Mouse (Mus musculus) naive thymus-derived CD4-positive, alpha-beta T cell, adult 2 months (primary cell): ENCODE results near the gene Mtfr1l.
A peak's percentile ranks its signal among the peaks of the same experiment; 100 is the strongest.

ENCODE experiments used
- DNase-seq: peaks from one replicate; pipeline ENCODE4 v3.0.0-alpha.2; 2011; ENCODE audit warnings: low read depth

Gene Mtfr1l

DNA sequence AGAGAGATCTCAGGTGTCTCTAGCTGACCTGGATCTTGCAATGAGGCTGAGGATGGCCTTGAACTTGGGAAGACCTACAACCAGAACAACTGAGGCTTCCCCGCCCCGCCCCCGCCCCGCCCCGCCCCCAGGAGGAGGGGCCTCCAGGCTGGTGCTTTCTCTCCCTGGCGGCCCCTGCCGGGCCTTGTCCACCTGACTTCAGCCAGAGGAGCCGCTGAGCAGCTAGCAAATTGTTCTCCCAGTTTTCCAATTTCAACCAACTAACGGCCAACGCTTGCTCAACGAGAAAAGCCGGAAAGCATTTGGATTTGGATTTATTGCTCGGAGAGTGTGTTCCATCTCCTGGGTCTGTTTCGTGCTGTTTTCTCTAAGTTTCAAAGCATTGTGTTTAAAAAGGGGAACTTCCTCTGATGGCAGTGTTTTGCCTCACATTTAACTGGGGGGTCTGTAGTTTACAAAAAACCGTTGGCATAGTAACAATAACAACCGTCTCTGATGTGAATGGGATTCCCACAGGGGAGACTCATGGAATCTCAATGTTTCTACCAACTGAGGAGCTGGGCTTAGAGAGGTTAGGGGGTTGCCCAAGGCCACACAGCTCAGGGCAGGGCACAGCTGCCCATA lies 22.6 kb upstream of the Mtfr1l start:
- no peak for DNase-seq

DNA sequence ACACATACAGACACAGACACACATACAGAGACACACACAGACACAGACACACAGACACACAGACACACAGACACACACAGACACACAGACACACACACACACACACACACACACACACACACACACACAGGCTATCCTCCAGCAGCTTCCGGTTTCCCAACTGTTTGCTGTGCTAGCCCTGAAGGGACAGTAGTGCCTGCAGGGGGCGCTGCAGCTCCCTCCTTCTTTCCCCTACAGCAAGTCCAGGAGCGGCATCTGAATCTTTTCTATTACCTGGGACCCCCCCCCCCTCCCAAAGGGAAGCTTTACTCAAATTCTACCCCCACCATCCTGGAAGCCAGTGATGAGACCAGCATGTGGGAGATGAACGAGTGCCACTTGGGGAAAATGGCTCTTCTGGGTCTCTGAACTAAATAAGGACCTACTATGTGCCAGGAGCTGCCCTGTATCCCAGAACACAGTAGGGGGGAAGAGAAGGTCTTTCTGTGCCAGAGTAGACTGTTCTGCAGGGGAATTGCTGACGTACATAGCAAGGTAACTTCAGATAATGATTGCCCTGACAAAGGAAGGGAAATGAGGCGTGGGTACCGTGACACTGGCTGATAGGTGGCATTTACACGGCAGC lies 20.9 kb upstream of the Mtfr1l start:
- peak; percentile 55 for DNase-seq

DNA sequence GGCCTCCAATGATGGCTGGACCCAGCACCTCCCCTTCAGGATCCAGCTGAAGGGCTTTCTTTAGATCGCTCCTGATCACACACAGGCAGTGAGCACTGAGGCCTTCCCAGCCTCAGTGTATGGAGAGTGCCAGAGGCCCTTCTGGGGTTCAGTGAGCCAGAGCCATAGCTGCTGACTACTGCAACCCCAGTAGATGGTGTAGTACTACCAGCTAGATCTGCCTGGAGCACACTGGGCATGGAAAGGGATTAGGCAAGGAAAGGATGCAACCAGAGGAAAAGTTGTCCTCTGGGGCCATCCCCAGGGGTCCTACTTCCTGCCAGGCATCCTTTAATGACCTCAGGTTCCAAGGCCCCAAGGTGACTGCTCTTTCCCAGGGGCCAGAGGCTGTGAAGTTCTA lies 18.4 kb upstream of the Mtfr1l start:
- DNase-seq, result no peak

DNA sequence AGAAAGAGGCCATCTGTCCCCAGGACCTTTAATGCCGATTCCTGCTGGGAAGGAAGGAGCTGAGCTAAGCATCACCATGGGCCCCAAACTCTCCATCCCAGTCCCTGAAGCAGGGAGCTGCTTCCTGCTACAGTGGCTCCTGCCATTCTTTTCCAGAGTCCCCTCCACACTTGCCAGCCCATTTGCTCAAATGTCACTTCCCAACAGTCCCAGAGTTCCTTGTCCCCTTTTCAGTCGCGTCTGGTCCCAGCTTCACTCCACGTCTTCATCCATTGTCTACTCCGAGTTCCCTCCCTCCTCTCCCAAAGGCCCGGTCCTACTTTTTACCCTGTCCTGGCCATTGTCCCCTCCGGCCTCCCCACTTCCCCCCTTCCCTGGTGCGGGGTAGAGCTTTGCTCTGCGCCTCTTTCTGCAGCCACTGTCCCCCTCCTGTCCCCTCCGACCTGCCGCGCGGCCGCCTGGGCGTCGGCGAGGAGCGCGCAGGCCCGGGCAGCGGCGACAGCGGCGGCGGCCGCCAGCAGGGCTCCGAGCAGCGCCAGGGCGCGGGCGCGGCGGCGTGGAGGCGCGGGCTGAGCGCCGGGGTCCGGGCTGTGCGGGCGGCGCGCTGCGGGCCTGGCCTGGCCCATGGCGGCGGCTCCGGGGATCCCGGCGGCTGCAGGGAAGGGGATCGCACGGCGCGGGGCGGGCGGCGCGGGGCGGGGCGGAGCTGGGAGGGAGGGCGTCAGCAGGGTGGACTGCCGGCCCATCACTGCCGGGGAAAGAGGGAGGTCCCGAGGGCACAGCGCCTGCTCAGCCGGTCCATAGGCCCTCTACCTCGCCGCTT lies 16.5 kb upstream of the Mtfr1l start, which contains the start of gene Selenon:
Selenon (minus strand) TSS at position 673 of the 823 bp plus-strand sequence.
- DNase-seq, result no peak

DNA sequence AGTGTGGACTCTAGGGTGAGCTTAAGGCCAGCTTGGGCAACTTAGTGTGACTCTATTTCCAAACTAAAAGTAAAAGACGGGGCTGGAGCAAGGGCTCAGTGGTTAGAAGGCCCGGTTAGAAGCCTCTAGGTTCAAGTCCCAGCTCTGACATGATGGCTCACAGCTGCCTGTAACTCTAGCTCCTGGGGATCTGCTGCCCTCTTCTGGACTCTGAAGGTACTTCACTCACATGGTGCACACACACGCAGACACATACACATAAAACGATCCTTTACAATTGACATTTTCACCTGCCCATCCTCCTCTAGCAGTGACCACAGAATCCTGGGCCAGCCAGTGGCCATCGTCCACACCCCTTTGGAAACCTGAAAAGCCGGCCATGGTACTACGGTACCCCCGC lies 14.7 kb upstream of the Mtfr1l start:
- DNase-seq, result no peak

DNA sequence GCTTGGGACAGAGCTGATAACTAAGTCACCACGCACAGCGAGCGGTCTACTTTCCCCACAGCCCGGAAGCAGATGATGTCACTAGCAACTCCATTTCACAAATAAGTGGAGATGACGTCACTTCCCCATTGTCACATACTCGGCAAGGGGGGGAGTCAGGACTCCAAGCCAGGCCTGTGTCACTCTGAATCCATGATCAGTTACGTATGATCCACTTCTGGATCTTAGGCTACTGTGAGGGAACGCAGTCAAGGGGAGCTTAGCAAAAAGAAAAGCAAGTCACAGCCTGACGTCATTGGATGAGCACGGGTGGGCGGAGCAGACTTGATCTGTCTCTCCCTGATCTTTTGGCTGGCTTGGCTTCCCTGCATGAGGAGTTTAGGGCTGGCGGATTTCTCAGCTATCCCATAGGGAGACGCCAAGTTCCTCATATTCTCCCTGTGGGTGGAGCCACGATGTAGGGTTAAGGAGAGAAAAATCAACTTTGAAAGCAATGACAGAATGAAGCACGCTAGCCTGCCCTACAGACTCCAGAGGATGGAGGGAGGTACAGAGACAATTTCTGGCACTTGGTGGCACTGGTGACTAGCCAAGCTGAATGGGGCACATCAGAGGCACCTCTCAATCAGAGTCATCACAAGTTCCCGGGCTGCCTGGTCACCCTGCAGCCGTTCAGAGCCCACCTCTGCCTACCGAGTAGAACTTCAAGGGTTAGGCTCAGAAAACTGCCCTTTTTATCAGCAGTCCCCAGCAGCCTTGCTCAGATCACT lies 13.2 kb upstream of the Mtfr1l start:
- DNase-seq, result peak; percentile 40

DNA sequence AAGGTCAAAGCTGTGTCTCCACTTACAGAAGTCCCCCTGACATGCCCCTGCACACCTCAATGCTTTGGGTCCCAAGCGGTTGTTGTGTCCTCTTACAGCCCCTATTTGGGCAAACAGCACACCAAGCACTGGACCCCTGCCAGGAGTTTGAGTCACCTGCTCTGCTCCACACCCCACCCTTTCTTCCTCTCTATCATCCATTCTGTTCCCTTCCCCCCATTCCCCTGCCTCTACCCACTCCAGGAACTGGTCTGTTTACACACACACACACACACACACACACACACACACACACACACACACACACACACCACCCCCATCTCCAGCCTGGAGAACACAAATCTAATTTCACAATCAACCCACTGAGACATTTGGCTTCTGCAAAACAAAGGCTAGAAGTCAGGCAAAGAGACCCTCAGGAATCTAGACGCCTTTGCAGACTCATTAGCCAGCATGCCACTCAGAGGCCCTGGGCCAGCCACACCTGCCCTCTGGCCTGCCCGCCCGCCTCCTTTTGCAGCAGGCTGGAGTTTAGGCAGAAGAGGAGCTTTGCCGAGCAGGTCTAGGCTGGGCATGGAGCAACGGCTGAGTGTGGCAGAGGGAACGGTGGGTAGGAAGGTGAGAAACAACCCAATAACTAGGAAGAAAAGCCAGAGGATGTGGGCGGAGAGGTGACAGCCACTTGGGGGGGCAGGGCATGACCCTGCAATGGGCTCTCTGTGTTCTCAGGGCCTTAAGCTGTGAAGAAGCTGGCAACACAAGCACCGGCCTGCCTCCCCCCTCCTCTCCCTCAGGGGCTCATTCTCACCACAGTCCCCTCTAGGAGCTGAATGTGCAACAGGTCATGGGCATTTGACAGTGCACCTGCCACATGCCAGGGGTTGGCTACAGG lies 11.9 kb upstream of the Mtfr1l start:
- no peak for DNase-seq

DNA sequence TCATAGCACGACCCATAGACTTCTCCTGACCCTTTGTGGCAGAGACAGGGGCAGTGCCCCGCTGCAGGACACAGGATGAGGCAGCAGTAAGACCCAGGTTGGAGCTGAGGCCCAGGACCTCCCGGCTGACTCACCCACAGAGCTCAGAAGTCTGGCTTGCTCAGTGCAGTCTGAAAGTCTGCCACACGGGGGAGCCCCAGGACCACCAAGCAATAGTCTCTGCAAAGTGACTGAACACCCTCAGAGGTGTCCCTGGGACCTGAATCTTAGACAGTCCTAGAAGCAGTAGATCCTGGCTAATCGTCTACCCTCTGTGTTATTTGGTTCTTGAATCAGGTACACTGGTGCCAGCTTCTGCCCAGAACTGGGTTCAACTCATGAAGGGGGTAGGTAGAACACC lies 8.1 kb upstream of the Mtfr1l start:
- peak; percentile 94 for DNase-seq

DNA sequence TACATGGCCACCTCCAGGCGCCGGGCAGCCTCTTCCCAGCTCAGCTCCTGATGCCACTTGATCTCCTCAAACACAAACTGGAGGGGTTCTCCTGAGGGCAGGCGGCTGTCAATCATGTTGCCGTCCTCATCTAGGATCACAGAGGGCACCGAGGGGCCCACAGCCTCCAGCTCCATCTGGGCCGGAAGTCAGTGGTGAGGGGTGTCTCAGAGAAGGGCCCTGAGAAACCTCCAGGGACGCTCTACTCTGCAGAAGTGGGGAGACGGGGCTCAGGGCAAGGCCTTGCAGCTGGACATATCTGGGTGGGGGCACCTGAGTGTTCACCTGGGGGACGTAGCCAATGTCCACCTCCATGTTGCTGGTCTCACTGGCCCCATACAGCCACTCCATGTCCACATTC lies 7.5 kb upstream of the Mtfr1l start:
- no peak for DNase-seq

DNA sequence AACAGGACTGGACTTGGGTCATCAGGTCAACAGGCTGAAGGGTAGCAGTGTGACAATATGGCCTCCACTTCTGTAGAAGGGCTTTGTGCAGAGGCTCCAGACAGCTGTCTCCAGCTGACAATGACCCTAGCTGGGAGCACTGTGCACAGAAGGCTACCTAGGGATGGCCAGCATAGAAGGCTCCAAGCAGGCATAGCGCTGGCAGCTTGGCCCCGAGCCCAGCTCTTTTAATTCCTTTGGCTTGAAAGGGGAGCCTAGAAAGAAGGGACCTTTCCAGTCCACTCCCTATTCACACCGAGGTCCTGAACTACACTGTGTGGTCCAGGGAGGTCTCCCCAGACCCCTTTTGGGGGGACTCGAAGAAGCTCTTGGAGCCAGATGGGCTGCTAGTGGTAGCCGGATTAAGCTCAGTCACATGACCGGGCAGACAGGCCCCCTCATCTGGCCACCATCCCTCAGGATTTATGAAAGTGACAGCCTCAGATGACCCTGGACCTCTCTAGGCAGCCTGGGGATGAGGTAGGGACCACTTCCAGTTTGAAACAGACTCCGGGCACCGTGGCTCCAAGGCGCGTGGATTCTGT lies 3.9 kb upstream of the Mtfr1l start:
- DNase-seq, result no peak

DNA sequence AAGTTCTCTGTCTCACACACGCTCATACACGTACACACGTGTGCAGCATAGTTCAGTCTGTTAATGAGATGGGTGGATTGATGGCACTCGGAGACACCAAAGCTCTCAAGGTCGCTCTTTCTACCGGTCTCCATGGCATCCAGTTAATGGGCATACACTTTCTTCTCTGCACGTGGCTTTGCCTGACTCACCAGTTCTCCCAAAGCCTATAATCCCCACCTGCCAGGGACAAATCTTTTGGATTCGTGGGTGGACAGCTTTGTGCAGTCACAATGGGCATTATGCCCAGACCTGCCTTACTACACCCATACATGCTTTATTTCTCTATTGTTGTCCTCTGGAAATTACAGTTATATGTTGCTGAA lies 582 bp upstream of the Mtfr1l start:
- no peak for DNase-seq

DNA sequence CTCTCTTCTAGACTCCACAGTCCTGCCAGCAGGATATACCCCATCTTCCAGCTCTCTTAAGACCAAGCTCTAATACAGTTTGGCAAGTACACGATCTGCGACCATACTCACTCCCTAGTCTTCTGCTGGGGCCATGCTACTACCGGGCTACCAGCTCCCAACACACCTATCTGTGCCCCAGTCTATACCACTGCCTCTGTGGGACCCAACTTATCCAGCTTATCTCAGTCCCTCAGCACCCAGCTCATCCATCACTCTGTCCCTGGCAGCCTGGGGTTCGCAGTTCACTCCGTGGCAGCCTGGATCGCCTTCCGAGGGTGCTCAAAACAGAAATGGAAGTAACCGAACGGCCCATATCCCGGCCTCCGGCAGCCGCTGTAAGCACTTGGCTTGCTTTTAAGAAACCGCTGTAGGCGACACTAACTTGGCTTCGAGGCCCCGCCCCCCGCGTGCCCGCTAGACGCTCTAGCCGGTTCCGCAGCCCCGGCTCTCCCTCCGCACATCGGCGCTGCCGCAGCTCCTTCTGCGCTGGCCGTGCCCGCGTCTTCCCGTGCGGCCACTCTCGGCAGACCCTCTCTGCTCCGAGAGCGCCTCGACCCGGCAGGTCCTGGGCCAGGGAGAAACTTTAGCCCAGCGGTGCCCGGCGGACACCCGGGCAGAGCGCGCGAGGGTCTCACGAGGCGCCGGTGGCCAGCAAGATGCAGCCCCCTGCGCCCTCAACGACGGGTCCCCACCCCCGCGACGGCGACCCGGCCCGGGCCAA lies 882 bp downstream of the Mtfr1l start:
- peak; percentile 85 for DNase-seq

DNA sequence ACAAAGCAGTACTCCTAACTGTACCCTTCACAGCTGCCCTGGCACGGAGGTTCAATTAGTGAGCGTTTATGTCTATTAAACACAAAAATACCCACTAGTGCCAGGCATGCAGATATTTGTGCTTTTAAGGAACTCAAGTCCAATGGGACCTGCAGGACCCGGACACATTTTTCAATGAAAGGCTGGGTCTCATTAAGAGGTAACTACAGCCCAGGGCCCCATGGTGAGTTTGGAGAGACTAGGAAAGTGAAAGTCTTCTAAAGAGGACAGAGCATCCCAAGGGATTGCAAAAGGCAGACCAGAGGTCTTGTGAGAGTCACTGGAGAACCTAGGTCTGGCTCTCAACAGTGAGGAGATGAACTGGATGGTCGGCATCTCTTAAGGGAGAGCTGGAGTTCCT lies 1.8 kb downstream of the Mtfr1l start:
- DNase-seq, result no peak

DNA sequence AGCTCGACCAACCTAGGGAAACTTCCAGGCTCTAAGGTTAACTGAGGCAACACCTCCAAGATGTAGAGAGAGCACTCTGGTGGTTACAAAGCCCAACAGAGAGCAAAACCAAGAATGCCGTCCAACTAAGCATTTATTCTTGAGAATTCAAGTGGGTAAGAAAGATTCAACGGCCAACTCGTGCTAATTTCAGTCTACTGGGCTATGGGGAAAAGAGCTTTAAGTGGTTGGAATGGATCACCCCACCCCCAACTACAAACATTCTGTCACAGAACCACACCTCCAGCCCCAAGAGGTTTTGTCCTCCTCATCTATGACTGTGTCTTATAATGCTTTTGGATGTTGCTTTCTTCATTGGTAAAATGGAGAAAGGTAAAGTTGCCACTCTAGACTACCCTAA lies 2.3 kb downstream of the Mtfr1l start:
- no peak for DNase-seq

DNA sequence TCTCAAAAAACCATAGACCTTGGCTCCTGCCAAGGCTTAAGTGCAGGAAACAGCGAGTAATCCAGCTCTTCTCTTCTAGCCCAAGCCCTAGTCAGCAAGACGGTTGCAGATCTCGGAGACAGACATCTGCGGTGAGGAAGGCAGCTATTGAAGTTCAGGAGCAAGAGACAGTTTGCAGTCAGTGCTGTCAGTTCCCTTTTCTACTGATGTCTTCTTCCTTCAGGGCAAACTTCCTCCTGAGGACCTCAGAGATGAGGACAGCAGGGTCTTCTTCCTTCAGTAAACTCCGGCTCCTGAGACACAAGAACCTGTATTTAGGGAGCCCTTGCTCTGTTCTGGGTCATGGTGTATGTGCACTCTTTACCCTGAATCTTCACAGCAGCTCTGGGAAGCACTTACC lies 9.0 kb downstream of the Mtfr1l start:
- DNase-seq, result no peak

DNA sequence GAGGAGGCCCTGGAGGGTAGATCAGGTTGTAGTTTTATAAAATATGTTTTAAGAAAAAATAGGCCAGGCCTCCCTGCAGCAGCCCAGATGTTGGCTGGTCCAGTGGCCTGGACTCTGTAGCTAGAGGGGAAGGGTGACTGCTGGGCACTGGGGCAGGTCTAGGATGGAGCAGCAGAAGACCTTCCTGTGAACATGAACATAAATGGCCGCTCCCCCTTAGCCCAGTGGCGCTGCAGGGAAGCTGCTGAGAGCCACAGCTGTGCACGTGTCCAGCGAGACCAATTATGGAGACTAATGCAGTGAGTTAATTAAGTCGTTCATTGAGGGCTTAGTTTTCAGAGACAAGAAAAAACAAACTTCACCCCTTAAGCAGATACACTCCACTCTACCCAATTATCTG lies 9.4 kb downstream of the Mtfr1l start:
- DNase-seq, result no peak

DNA sequence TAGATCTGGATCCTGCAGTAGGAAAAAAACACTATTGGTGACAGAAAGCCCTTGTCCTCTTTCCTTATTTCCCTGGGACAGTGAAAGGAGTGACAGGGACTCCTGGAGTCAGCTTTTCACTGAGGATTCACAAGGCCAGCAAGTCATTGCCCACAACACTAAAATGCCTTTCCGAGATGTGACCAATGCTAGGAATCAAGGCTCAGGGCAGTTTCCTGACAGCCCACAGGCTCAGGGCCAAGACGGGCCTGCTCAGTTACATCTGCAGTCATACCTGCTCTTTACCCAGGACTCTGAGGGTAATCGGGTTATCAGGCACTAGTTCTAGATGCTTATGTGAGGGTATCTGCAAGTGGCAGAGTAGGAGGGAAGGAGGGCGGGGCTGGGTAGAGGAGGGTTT lies 11.7 kb downstream of the Mtfr1l start:
- DNase-seq, result no peak

DNA sequence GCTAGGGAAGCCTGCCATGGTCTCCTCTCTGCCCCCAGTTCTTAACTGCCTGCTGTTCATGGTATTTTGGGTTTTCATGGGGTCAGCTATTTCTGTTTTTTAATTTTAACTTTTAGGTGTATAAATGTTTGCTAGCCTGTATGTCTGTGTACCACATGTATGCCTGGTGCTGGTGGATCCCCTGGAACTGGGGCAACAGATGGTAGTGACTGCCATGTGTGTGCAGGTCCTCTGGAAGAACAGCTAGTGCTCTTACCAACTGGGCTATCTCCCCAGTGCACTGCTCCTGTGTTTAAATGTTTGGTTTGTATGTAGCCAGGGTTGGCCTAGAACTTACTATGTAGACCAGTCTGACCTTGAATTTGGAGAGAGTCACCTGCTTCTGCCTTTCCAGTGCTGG lies 15.9 kb downstream of the Mtfr1l start:
- DNase-seq, result no peak

DNA sequence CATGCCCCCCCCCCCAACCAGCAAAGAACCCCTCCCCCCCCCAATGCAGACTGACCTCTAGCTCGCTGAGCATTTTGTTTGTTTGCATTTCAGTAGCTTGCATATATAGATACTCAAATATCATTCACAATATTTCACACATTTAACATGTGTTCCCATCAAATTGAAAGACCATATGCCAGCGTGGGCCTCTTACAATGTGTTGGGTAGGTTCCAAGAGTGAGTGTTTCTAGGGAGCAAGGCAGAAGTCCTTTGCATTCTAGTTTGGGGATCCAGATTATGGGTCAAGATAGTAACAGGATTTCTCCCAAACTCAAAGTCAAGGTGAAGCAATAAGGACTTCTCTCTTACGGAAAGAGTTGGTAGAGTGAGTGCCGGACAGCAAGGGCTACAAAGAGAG lies 16.6 kb downstream of the Mtfr1l start:
- no peak for DNase-seq

DNA sequence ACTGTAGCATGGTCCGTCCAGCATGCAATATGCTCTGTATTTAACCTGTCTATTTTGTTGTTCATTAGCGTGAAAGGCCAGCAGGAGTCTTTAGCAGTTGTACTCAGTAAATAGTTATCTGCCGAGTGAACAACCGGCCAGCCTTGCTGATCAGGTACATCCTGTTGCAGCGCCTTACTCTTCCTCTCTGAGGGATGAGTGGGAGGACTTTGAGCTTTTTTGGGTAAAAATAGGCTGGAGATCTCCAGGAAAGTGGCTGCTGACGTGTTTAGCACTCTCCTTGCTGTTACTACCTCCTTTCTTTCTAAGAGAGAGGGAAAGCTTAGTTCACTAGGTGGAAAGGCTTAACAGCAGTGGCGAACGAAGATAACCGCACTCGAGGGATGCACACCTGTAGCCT lies 17.5 kb downstream of the Mtfr1l start:
- no peak for DNase-seq

DNA sequence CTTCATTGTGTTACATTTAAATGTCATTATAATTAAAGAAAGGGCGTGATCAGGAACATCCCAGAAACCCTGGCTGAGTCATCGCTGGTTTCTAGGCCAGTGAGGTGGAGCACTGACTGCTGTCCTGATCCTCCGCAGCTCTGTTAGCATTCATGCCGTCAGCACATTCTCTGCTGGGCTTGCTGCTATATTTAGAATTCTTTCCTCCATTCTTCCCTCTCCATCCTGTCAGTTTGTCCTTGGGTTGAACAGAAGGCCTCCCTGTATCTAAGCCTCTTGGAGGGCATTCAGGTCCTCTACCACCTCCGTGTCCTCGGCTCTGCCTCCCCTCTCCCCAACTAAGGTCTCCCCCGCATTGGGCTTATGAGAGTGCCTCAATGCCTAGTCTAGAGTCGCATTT lies 18.2 kb downstream of the Mtfr1l start:
- DNase-seq, result no peak
